Mouse (Mus musculus): ENCODE measurements around the gene Dhfr. TPM values are rescaled to one million over a fixed set of nuclear protein-coding genes. Genes with fewer than 3 reads are reported as not detected.

Dhfr gene
- polyA plus RNA-seq, 2 experiments, result 10.9 to 12.7 TPM

DNA sequence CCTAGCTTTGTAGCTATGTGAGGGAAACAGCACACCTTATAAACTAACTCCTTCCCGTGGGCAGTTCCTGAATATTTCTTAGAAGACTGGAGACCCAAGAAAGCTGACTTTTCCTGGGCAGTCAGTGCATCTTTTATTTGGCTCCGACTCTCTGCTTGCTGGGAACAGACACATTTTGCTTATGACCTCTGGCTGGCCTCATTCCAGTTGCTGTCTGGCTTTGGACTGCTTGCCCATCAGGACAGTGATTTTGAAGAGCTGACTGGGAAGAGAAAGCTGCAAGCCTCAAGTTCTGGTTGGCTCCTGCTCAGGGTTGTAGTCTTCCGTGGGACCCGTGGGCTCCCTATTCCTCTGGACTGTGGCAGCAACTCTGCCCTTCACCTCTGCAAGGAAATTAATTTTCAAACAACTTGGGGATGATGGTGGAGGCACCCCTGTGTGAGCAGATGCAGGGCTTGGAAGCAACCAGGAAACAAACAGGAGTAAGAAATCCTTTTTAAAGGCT lies 72.9 kb downstream of the Dhfr start:
- Histone ChIP-seq H3K27ac (replicated peaks; ENCODE audit: low read depth, low read length) (no peak overlapping the region), H3K36me3 (ENCODE audit: control insufficient read depth, insufficient read depth, low read length) (no peaks in the 10 kb centered on the region), H3K9me3 (ENCODE audit: control insufficient read depth, low read length) (no peaks in the 10 kb centered on the region), H3K9ac (ENCODE audit: low read depth, low read length, severe bottlenecking) (no peak overlapping the region), H3K4me1 (ENCODE audit: control insufficient read depth, insufficient read depth, low read length) (peaks cover 4% of the 10 kb centered on the region; the same call in 1 of the 2 replicates), H3K4me3 (replicated peaks; ENCODE audit: low read length) (peak overlapping the region; percentile 54; the same call in 1 of the 2 replicates), H3K27me3 (ENCODE audit: control insufficient read depth, insufficient read depth, low read length) (peaks cover 38% of the 10 kb centered on the region), H3K4me2 (replicated peaks; ENCODE audit: low read depth, low read length, severe bottlenecking) (0 out of 2 replicates have a peak overlapping the region, but pooled peaks have one; percentile 100)
- 43% methylated on average over 4 of the region's 4 CpGs for WGBS
- TF ChIP-seq POLR2A (IDR thresholded peaks at IDR 0.05; ENCODE audit: borderline replicate concordance, extremely low read depth, insufficient read depth, insufficient read length), result no peak
- ATAC-seq (ENCODE audit: low FRiP score, low read depth) (no peak), DNase-seq (ENCODE audit: low spot score) (no peak)

Other genes starting within 250 kb of the Dhfr start
- gene Rasgrf2, start 223.1 kb upstream of the Dhfr start, polyA plus RNA-seq (2012; rRNA removed), result 0.28 and 0.57 TPM in 2 replicates
- gene Rasgrf2, start 223.1 kb upstream of the Dhfr start, polyA plus RNA-seq (2014; fragmentation: Nextera tagmentation; extraction: Ambion mirVana), result 0.15 and 0.18 TPM in 2 replicates
- not detected in 2 replicates for gene Gm20379, start 48.7 kb upstream of the Dhfr start, polyA plus RNA-seq (2012; rRNA removed)
- 1.0 and 1.1 TPM in 2 replicates for gene Gm20379, start 48.7 kb upstream of the Dhfr start, polyA plus RNA-seq (2014; fragmentation: Nextera tagmentation; extraction: Ambion mirVana)
- 18.9 and 26.2 TPM in 2 replicates for gene Msh3, start 277 bp downstream of the Dhfr start, polyA plus RNA-seq (2012; rRNA removed)
- gene Msh3, start 277 bp downstream of the Dhfr start, polyA plus RNA-seq (2014; fragmentation: Nextera tagmentation; extraction: Ambion mirVana), result 25.2 and 29.3 TPM in 2 replicates
- gene Ankrd34b, start 71.2 kb downstream of the Dhfr start, polyA plus RNA-seq (2012; rRNA removed), result 0.09 TPM in 2 replicates
- 0.08 and 0.10 TPM in 2 replicates for gene Ankrd34b, start 71.2 kb downstream of the Dhfr start, polyA plus RNA-seq (2014; fragmentation: Nextera tagmentation; extraction: Ambion mirVana)
- gene Fam151b, start 129.3 kb downstream of the Dhfr start, polyA plus RNA-seq (2012; rRNA removed), result 4.2 and 4.6 TPM in 2 replicates
- 0.22 and 0.43 TPM in 2 replicates for gene Fam151b, start 129.3 kb downstream of the Dhfr start, polyA plus RNA-seq (2014; fragmentation: Nextera tagmentation; extraction: Ambion mirVana)
- gene Zfyve16, start 176.1 kb downstream of the Dhfr start, polyA plus RNA-seq (2012; rRNA removed), result 14.4 and 15.4 TPM in 2 replicates
- gene Zfyve16, start 176.1 kb downstream of the Dhfr start, polyA plus RNA-seq (2014; fragmentation: Nextera tagmentation; extraction: Ambion mirVana), result 14.5 and 14.8 TPM in 2 replicates
- not detected in 2 replicates for gene Spz1, start 221.4 kb downstream of the Dhfr start, polyA plus RNA-seq (2012; rRNA removed)
- not detected in 2 replicates for gene Spz1, start 221.4 kb downstream of the Dhfr start, polyA plus RNA-seq (2014; fragmentation: Nextera tagmentation; extraction: Ambion mirVana)

Data from limb, embryonic 14.5 days (tissue).